Mouse (Mus musculus): Measurements from ENCODE around the gene Oit3.

Gene Oit3

GRCm38 (mm10) chr10:59441735-59442134, at the start of gene Oit3:
Gene Oit3, minus strand, starts transcription at chr10:59441778.
- DNase-seq (ENCODE audit: low spot score): no peak

- no peak for DNase-seq (ENCODE audit: low spot score)
These were observed 49.3 kb upstream of the Oit3 start for GRCm38 (mm10) chr10:59490920-59491319.

- DNase-seq (ENCODE audit: low spot score): no peak
These were observed 47.8 kb upstream of the Oit3 start for GRCm38 (mm10) chr10:59489411-59489810.

- no peak for DNase-seq (ENCODE audit: low spot score)
These were observed 45.8 kb upstream of the Oit3 start for GRCm38 (mm10) chr10:59487351-59487750.

GRCm38 (mm10) chr10:59484318-59484717, 42.7 kb upstream of the Oit3 start:
- no peak for DNase-seq (ENCODE audit: low spot score)

GRCm38 (mm10) chr10:59481381-59481780, 39.8 kb upstream of the Oit3 start:
- no peak for DNase-seq (ENCODE audit: low spot score)

GRCm38 (mm10) chr10:59470451-59470850, 28.9 kb upstream of the Oit3 start:
- DNase-seq (ENCODE audit: low spot score): no peak

- no peak for DNase-seq (ENCODE audit: low spot score)
These were observed 25.7 kb upstream of the Oit3 start for GRCm38 (mm10) chr10:59467297-59467696.

GRCm38 (mm10) chr10:59466626-59467025, 25.0 kb upstream of the Oit3 start:
- no peak for DNase-seq (ENCODE audit: low spot score)

- no peak for DNase-seq (ENCODE audit: low spot score)
These were observed 24.0 kb upstream of the Oit3 start for GRCm38 (mm10) chr10:59465546-59465945.

GRCm38 (mm10) chr10:59462307-59462706, 20.7 kb upstream of the Oit3 start:
- DNase-seq (ENCODE audit: low spot score): no peak

- DNase-seq (ENCODE audit: low spot score): no peak
These were observed 18.2 kb upstream of the Oit3 start for GRCm38 (mm10) chr10:59459767-59460166.

GRCm38 (mm10) chr10:59454631-59455030, 13.1 kb upstream of the Oit3 start:
- DNase-seq (ENCODE audit: low spot score): no peak

GRCm38 (mm10) chr10:59451839-59452238, 10.3 kb upstream of the Oit3 start:
- peak; percentile 75 for DNase-seq (ENCODE audit: low spot score)

GRCm38 (mm10) chr10:59447546-59447945, 6.0 kb upstream of the Oit3 start:
- DNase-seq (ENCODE audit: low spot score): no peak

- no peak for DNase-seq (ENCODE audit: low spot score)
These were observed 5.4 kb upstream of the Oit3 start for GRCm38 (mm10) chr10:59446911-59447437.

GRCm38 (mm10) chr10:59444635-59445034, 3.1 kb upstream of the Oit3 start:
- DNase-seq (ENCODE audit: low spot score): no peak

GRCm38 (mm10) chr10:59444106-59444505, 2.5 kb upstream of the Oit3 start:
- no peak for DNase-seq (ENCODE audit: low spot score)

- no peak for DNase-seq (ENCODE audit: low spot score)
These were observed 1.6 kb upstream of the Oit3 start for GRCm38 (mm10) chr10:59443212-59443611.

GRCm38 (mm10) chr10:59440177-59440576, 1.4 kb downstream of the Oit3 start:
- DNase-seq (ENCODE audit: low spot score): no peak

- no peak for DNase-seq (ENCODE audit: low spot score)
These were observed 2.1 kb downstream of the Oit3 start for GRCm38 (mm10) chr10:59439508-59439931.

GRCm38 (mm10) chr10:59438651-59439050, 2.9 kb downstream of the Oit3 start:
- no peak for DNase-seq (ENCODE audit: low spot score)

- no peak for DNase-seq (ENCODE audit: low spot score)
These were observed 5.8 kb downstream of the Oit3 start for GRCm38 (mm10) chr10:59435746-59436145.

GRCm38 (mm10) chr10:59430701-59431218, 10.8 kb downstream of the Oit3 start:
- DNase-seq (ENCODE audit: low spot score): no peak

Data from retina, embryonic 14.5 days (tissue).